Mouse (Mus musculus): Measurements from ENCODE around the gene Gabrp. TPM values are rescaled to one million over a fixed set of nuclear protein-coding genes. Genes with fewer than 3 reads are reported as not detected.

Gabrp gene
- total RNA-seq, 2 experiments from 2014 or later, result not detected

GRCm38 (mm10) chr11:33533577-33533976 is 45.2 kb downstream of the Gabrp start:
- DNase-seq (ENCODE audit: low spot score in 2 of 2), result no peak

GRCm38 (mm10) chr11:33529576-33529975 is 49.2 kb downstream of the Gabrp start:
- DNase-seq (ENCODE audit: low spot score in 2 of 2), result no peak

- DNase-seq (ENCODE audit: low spot score in 2 of 2), result peak; percentile 39 to 66
These were observed 65.3 kb downstream of the Gabrp start, which contains the start of gene Ranbp17 for GRCm38 (mm10) chr11:33513376-33513991. Ranbp17 (minus strand) TSS chr11:33513746.

GRCm38 (mm10) chr11:33512854-33513375 is 65.8 kb downstream of the Gabrp start:
- peak; percentile 50 to 70 for DNase-seq (ENCODE audit: low spot score in 2 of 2)

GRCm38 (mm10) chr11:33509401-33509800 is 69.4 kb downstream of the Gabrp start:
- DNase-seq (ENCODE audit: low spot score in 2 of 2), result no peak

Other genes starting within 250 kb of the Gabrp start
- gene Ranbp17, start 65.2 kb downstream of the Gabrp start, total RNA-seq (2021), result 1 to 10 TPM; 5.0 to 5.6 TPM
- gene D130052B06Rik, start 20.3 kb upstream of the Gabrp start, total RNA-seq (2021), result not detected